Mouse (Mus musculus) activated CD4-positive, CD25-positive, alpha-beta regulatory T cell, adult 4 months (primary cell): ENCODE results near the gene Runx1. TPM values are rescaled to one million over a fixed set of nuclear protein-coding genes. Genes with fewer than 3 reads are reported as not detected.
A peak's percentile ranks its signal among the peaks of the same experiment; 100 is the strongest.

Experiments used
- ATAC-seq: one replicate; pipeline ENCODE4 v1.8.0; 2017
- polyA plus RNA-seq, 2 experiments: library from polyadenylated mRNA; unstranded; fragments of 100-300 nt; shearing (Covaris generic); gene quantifications; one replicate each; pipeline ENCODE4 v1.2.1; 2017

Runx1 gene
- polyA plus RNA-seq, 2 experiments from 2014 or later = 30.7 to 37.2 TPM

DNA sequence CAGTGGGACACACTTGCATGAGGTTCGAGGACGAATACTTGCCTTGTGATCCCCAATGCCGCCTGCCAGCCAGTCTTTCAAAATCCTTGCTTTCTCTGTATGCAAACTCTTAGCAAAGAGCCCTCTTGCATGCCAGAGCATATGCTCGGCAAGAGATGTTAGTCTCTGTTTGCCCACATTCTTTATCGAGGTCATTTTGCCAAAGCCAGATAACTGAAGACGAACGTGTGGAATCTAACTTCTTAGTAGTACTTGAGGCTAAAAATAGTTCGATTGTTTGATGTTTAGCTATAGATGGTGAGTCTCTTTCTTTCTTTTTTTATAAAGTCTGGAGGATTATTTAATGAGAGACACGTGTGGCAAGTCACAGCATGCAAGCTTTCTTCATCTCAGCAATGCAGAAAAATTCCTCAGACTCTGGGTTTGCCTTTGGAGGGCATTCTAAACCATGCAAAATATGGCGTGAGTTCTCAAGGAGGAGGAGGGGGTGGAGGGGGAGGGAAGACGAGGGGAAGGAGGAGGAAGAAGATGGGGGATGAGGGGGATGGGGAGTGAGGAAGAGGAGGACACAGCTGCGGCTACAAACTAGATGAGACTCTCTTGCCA is 81.7 kb downstream of the Runx1 start:
- ATAC-seq = no peak

DNA sequence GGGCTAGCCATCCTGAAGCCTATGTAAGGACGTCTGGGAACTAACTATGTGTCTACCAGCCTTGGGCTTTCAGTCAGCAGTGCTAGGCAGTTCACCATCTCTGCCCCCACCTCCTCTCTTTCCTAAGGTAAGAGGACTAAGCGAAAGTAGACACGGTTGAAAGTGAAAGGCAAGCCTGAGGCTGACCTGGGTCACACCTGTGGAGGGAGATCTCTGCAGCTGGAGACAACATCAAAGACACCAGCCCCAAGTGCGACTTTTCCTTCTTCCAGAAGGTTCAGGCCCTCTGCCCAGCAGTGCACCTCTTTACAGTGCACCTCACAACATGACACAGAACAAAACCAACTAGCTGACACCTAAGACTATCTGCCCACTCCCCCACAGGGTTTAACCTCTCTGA is 82.2 kb downstream of the Runx1 start:
- ATAC-seq = peak; percentile 43

DNA sequence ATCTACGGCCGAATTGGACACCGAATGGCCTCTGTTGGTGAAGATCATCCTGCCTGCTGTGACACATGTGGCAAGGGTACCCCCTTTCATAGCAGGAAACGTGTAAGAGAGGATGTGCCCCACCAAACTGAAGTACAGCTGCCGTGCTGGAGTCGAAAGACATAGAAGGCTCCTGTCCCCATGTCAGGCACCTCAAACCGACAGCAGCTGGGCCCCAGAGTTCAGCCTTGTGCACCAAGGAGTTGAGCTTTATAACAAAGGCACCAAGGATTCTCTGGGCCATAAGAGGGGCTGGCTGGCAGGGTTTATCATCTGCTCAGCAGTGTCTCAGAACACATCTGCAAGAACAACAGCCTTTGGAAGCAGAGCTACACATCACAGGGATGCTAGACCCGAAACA is 84.6 kb downstream of the Runx1 start:
- no peak for ATAC-seq

DNA sequence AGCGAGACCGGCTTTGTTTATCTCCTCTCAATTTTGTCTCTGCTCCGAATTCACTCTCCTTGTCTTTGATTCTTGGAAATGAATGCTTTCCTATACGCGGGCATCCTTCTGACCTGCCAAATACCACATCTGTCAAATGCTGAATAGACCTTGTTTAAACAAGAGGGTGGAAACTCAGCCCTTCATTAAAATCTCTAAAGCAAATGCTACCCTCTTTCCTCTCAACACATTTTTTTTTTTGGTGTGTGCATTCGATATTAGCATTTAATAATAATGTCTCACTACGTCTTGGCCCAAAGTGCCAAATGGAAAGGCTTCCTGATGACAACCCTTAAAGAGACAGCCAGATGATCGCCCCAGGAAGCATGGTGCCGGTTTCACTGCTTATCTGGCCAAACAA is 85.4 kb downstream of the Runx1 start:
- no peak for ATAC-seq

DNA sequence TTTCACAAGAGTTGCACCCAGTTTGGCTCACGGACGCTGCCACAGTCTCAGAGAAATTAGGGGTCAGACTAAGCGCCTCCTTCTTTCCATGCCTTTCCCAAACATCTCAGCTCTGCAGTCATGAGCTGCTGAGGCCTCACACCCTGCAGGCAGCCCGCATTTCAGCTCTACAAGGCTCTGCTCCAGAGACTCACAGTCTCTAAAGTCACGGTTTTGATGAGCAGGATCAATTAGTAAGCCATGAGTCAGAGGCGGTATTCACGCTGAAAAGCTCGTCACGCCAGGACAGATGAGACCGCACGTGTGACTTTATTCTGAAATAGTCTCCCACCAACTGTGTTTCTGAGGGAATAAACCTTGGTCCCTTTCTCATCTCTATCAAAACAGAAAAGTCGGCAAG is 86.0 kb downstream of the Runx1 start:
- ATAC-seq = no peak

DNA sequence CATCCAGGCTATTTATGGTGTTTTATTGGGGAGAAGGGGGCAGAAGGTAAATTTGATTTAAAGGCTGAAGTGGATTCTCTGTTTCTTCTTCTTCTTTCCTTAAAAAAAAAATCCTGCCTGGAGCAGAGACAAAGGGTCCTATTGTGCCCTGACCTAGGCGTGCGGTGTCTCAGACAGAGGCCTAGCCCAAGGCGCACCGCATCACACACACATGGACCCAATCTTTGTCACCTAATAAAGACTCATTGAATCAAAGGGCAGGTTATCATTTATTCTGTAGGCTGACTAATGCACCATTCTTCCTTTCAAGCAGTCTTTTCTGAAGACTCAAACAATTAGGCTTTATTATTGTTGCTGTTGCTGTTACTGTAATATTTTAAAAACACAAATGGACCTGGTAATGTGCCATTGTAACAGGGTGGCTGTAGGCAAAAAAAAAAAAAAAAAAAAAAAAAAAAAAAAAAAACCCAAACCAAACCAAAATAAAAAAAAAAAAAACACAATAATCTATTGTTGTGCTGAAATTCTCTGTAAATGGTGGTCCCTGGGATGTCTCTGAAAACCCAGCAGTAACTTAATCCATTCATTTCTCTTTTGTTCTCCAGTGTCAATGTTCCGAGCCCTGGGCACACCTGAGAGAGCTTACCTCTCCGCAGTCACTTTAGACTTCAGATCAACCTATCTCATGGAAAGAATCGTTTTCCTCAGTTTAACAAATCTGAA is 86.7 kb downstream of the Runx1 start:
- ATAC-seq = no peak

DNA sequence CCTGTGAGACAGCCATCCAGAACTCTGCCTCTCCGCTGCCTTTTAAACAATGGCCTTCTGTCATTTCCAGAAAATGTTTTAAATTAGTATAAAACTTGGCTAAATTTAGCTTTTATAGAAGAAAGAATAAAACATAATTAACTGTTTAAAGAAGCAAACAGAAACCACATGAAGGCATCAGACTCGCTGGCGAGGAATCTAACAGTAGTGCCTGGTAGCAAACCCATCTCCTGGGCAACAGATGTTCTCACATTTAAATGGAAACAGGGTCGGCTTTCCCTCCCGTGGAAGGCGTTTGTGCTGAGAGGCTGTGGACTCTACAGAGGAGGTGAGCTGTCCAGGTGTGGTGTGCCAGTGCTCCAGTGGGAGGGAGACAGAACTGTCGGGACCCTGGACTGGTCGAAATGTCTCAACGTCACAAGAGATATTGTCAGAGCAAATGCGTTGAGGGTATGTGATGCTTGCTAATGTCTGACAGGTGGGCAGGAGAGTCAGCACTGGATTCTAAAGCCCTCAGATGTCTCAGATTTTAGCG is 87.4 kb downstream of the Runx1 start:
- ATAC-seq = no peak

DNA sequence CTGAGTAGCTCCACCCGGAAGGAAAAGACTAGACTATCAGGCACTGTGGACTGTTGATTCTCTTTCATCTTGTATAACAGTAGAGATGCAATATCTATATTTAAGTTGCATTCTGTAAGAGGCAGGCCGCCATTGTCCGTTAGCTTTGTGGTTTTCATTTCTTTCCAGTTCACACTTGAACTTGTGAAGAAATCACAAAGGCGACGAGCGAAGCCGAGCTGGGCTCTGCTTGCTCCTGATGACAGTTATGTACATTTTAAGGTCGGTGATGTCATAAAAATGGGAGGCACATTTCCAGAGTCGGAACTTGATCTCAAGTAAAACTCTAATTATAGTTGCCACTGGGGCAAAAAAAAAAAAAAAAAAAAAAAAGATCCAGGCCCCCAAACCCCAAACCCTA is 99.1 kb downstream of the Runx1 start:
- ATAC-seq = no peak

DNA sequence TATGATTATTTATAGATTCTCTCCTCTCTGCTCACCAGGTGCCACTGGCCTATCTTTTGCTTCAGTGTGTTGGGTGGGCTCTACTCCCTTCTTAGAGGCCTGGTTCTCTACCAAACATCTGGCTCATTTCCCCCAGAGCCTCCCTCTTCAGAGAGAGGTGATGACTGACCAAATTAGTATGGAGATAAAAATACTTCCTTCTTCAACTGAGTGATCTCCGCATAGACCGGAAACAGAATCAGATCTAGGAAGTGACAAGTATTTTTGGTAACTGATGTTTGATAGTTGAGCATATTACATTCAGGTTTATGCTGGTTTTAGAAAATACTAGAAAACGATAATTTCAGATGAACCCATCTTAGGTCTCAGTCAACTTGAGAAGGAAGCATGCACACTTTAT is 101.4 kb downstream of the Runx1 start:
- ATAC-seq = no peak

DNA sequence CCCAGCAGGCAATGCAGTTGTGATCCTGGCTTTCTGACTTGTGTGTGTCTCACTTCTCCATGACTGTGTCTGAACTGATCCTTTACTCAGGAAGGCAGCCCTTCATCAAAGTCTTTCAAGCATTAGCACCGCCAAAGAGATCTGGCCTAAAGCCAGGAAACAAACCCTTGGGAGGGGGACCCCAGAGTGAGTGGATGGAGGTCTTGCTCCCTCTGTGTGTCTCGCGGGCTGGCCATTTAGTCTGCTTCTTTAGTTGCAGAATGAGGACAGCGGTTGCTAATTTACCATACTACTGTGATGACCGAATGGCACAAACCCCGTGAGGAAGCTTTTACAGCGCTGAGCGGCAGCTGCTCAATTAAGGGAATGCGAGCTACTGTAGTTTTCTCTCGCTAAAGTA is 105.3 kb downstream of the Runx1 start:
- ATAC-seq = no peak

DNA sequence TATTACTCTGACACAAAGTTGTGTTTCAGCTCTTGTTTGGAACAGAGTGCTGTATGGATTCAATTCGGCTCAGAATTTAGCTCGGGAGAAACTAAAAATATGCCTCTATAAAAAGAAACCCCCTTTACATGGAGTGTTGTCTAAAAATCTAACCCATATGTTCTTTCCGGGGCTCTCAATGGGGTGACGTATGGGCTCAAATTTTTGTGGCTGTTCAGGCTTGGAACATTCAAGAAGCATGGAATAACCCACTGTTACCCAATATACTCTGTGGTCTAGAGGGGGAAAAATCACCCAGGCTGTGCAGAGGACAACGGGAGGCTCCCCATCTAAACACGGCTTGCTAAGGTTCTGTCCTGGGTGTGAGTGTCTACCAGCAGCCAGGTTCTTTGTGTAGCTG is 106.2 kb downstream of the Runx1 start:
- no peak for ATAC-seq

DNA sequence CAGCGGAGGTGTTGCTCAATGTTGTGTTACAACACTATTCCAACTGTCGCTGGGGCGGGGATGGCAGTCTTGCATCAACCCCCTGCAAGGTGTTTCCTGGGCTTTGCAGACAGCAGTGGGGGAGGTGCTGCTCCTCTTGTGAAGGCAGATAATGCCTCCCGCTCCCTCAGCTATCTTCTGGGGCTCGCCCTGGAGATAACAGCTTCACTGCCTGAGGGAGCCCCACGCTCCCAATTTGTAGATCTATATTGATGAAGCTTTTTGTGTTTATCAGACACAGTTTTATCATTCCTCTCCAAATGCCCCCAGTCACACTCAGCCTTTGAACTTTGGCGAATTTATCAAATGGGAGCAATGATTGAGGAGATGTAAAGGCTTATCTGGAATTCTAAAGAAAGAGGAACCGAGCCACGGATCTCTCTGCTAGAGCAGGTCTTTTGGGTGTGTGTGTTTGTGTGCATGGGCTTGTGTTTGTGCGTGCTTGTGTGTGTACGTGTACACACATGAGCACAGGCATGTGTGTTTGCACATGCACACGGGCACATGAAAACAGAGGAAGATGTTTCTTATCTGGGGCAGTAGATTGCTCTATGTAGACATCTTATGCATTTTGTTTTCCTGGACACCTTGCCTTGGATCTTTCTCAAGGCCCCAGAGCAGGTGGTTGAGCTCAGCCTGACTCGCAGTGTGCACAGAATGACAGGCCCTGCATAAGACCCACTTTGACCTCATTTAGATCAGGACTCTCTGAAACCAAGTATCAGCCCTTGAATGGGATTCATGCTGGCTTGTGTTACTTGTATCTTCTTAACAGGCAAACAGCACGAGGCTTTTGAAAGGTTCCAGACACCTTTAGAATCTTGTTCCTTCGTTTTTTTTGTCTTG is 110.1 kb downstream of the Runx1 start:
- ATAC-seq = no peak

DNA sequence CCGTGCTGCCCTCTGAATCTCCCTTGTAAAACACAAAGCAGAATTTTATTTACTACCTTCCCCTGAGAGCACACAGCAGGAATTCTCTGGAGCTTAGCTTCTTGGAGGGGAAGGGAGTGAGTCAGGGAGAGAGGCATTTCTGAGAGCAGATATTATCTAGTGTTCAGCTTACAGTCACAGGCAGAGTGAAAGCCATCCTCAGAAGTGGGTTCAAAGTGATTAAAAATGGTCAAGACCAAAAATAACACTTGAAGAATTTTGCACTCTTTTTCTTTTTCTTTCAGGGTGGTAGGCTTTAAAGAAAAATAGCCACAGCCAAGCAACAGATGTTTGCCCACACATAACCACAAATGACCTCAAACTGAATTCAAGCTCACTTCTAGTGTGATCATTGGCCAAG is 115.8 kb downstream of the Runx1 start:
- ATAC-seq = no peak

DNA sequence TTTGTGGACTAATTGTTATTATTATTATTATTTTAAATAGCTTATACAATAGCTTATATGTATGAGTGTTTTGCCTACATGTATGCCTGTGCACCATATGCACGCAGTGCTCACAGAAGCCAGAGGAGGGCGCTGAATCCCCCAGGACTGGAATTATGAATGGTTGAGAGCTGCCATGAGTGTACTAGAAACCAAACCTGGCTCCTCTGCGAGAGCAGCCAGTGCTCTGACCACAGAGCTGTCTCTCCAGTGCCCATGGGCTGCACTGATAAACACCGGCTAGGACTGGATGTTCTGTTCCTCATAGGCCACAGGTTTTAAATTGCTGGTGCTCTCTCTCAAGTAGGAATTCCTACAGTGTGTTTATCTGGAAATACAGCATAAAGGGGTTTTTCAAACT is 117.2 kb downstream of the Runx1 start:
- no peak for ATAC-seq

DNA sequence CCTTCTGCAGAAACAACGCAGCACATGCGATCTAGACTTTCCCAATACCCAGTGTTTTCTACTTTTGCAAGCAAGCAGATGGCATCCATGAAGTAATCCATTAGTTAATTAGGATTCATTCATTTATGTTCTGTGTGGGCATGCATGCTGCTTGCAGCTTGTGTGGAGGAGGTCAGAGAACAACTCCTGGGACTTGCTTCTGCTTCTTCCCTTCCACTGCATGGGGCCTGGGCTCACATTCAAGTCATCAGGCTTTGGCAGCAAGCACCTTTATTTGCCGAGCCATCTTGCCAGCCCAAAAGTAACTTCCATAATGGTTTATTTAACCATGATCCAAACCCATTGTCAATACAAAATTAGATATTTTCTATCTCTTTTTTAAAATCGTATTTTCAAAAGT is 118.2 kb downstream of the Runx1 start:
- no peak for ATAC-seq

DNA sequence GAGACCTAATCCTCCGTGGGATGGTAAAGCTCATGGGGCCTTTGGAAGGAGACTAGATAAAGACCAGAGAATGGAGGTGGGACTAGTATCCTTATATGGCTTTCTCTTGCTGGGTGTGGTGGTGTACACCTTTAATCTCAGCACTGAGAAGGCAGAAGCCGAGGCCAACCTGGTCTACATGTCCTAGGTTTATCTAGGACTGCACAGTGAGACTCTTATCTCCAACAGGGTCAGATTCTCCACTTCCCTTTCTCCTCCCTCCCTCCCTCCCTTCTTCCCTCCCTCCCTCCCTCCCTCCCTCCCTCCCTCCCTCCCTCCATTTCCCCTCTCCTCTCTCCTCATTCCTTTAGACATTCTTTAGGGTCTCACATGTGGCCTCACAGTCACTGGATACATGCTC is 118.8 kb downstream of the Runx1 start:
- ATAC-seq = no peak

DNA sequence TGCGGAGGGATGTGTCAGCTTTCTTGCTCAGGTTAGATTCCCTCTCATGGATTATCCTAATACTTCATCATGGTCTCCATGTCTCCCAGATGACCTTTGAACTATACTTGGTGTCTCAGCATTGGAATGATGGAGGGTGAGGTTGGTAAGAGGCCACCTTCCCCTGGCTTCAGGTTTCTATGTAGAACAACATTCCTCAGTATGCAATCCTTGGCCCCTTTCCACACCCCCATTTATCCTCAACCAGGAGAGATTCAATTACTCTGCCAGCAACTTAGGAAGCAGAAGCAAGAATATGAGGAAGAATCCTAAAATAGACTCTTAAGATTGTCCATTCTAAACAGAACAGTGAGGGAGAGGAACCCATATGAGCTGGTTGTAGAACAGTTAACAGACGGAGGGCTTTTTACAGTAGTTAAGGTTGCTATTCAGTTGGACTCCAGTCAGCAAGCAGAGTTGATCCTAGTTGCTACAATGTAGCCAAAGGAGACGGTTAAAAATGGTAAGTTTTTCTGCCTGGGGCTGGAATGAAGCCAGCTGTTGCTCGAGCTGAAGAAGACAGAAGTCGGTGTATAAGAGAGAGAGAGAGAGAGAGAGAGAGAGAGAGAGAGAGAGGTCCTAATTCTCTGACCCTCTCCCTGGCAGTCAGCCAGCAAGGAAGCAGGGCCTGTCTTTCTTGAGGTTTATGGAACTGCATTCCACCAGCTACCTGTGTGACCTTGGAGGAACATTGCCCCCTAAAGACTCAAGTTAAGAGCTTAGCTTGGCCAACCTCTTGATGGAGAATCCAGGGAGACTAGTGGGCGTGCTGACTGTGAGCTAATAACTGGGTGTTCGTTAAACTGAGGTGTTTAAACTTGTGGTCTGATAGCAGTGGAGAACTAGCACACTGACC is 120.1 kb downstream of the Runx1 start:
- ATAC-seq = no peak

DNA sequence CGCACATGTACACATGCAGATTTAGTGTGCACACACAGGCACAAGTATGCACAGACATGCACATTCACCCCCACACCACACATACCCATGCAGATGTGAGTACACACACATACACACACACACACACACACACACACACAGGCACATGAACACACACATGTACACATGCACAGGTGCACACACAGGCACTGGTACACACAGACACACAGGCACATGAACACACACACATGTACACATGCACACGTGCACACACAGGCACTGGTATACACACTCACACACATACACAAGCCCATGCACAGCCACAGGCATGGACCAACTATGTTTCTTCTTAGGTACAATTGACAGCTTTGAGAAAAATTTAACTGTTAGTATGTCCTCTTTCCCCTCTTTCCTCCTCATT is 122.1 kb downstream of the Runx1 start:
- no peak for ATAC-seq

DNA sequence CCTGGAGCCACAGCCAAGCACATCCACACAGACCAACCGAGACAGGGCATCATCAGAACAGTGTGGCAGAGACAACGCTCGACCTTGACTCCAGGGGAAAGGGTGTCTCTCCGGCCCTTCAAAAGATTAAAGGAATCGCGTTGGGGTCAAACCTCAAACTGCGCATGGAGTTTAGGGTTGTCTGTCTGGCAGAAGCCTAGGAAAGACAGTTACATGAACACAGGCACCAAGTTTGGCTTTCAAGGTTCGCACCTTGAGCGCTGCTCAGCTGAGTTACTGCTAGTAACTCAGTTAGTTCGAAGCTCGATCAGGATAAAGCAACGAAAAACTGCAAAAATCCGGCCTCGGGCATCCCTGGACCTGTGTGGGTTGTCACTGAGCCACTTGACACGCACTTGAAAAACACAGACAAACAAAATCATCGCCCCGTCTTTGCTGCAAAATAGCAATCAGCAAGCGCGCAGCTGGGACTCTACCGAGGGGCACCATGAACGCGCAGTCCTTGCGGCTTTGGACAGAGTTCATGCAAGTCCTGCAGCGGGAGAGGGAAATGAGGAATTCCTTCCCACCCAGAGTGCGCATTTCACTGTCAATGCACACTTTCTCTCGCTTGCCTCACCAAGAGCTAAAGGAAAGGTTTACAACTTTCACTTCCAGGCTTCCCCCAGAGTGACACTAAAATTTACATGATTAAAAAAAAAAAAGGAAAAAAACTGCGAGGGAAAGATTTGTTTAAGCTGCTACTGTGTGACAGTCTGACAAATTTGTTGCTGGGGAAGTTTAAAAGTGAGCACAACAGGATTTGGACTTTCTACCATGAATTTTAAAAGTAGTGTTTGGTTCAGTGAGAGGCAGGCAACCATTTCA is 126.2 kb downstream of the Runx1 start:
- no peak for ATAC-seq

DNA sequence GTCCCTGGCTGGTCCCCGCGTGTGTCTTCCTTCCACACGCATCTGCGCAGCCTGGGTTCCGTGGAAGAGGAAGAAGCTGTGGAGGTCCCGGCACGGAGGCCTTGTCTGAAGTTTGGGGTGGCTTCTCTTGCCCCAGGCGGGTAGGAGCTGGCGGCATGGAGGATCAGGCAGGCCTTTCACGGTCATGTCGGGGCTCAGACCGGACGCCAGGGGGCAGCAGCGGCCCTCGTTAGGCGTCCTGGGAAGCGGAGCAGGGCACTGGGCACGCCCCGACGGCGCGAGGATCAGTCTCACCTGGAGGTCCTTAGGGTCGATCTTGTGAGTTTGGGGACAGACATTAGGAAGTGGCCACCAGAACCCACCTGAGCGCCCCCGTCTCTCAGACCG is 127.3 kb downstream of the Runx1 start:
- peak; percentile 71 for ATAC-seq
